Mouse (Mus musculus) liver, embryonic 14.5 days (tissue): Measurements from ENCODE around the gene Plcd1. TPM values are rescaled to one million over a fixed set of nuclear protein-coding genes. Genes with fewer than 3 reads are reported as not detected.

Source experiments
- ATAC-seq: fragments of 200-750 bp; cut with Nextera tagmentation; 2 replicates; pipeline ENCODE4 v1.8.0; 2017; ENCODE audit warnings: moderate number of reproducible peaks, mild to moderate bottlenecking, moderate library complexity; ENCODE audit not compliant: insufficient read depth
- DNase-seq, 3 experiments: peaks; one replicate each; pipeline ENCODE4 v3.0.0-alpha.2; 2012 to 2013; ENCODE audit warnings: low read depth in 3 of 3, low spot score in 3 of 3
- H3K27ac ChIP-seq: fragments of 300-500 bp; sonication (generic); 2 replicates; pipeline ENCODE4 v1.5.1; 2014; ENCODE audit warnings: moderate library complexity, mild to moderate bottlenecking, control low read depth, inconsistent platforms
- H3K27me3 ChIP-seq: fragments of 300-500 bp; sonication (generic); 2 replicates; pipeline ENCODE4 v1.6.1; 2014; ENCODE audit warnings: mild to moderate bottlenecking, low read length, moderate library complexity; ENCODE audit not compliant: control insufficient read depth, insufficient read depth
- H3K36me3 ChIP-seq: fragments of 300-500 bp; sonication (generic); replicated peaks from 2 replicates; pipeline ENCODE4 v1.6.1; 2014; ENCODE audit warnings: low read depth; ENCODE audit not compliant: control insufficient read depth, insufficient read depth
- H3K4me1 ChIP-seq, 2 experiments: fragments of 200-500 bp in 1 of 2; fragments of 300-500 bp in 1 of 2; sonication (generic) in 1 of 2; replicated peaks; 2 replicates each; pipeline ENCODE4 v1.6.1; 2012 to 2014; ENCODE audit warnings: antibody characterized with exemption in 1 of 2, inconsistent platforms in 1 of 2, low read length in 1 of 2; ENCODE audit not compliant: control insufficient read depth in 2 of 2, insufficient read depth in 2 of 2
- H3K4me2 ChIP-seq: fragments of 300-500 bp; sonication (generic); 2 replicates; pipeline ENCODE4 v1.6.1; 2014; ENCODE audit warnings: low read depth, mild to moderate bottlenecking, control low read depth, moderate library complexity
- H3K4me3 ChIP-seq, 2 experiments: fragments of 200-500 bp in 1 of 2; fragments of 300-500 bp in 1 of 2; sonication (generic) in 1 of 2; 2 replicates each; pipeline ENCODE4 v1.5.1; 2012 to 2014; ENCODE audit warnings: low read depth in 2 of 2, low read length in 2 of 2, mild to moderate bottlenecking in 2 of 2, control low read depth in 1 of 2, inconsistent platforms in 1 of 2, moderate library complexity in 1 of 2; ENCODE audit not compliant: insufficient read depth in 1 of 2
- H3K9ac ChIP-seq: fragments of 300-500 bp; sonication (generic); replicated peaks from 2 replicates; pipeline ENCODE4 v1.6.1; 2014; ENCODE audit warnings: mild to moderate bottlenecking, control low read depth, moderate library complexity
- H3K9me3 ChIP-seq: fragments of 300-500 bp; sonication (generic); 2 replicates; pipeline ENCODE4 v1.6.1; 2016; ENCODE audit warnings: low read length, mixed read lengths; ENCODE audit not compliant: control insufficient read depth
- CTCF ChIP-seq: IDR thresholded peaks from 2 replicates; pipeline ENCODE4 v1.5.1; 2016; ENCODE audit warnings: antibody characterized with exemption, low read depth, control low read depth
- EP300 ChIP-seq: IDR thresholded peaks from 2 replicates; pipeline ENCODE4 v1.6.1; 2016; ENCODE audit warnings: antibody characterized with exemption, low read depth
- WGBS: fragments of 180-500 bp; shearing (Covaris S2); extraction: QIAGEN DNeasy Blood & Tissue Kit; methylation state at CpG from one replicate; pipeline ENCODE4 v1.1.7; 2014; ENCODE audit not compliant: insufficient replicate concordance; 5-methylcytosine and 5-hydroxymethylcytosine counted together
- polyA plus RNA-seq, 2 experiments: library from polyadenylated mRNA; depleted of rRNA in 1 of 2; stranded (reverse) in 1 of 2; unstranded in 1 of 2; fragments of >200 nt; fragmentation: Nextera tagmentation in 1 of 2; extraction: Ambion mirVana in 1 of 2; gene quantifications; 2 replicates each; pipeline versions ENCODE4 v1.2.1 to v1.2.3; 2012 to 2014

Gene Plcd1
- polyA plus RNA-seq, 2 experiments = 0.95 to 1.1 TPM

DNA sequence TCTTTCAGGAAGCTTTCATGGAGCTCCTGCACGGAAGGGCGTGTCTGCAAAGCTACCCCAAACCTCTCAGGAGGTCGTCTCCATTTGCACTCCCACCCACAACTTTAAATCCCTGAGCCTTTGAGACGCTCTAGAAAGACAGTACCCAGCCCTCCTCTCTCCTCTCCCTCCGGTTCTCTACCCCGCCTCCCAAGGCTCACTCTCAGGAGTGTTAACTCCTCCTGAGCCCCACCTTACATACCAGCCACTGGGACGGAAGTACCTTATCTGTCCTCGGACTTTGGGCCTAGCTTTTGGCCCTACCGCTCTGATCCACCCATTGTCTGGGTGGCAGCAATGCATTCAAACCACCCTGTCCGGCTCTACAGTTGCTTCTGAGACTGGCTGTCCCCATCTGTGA, 9.3 kb downstream of the Plcd1 start:
- no peak for TF ChIP-seq CTCF
- no peak for TF ChIP-seq EP300
- no peak overlapping the region for H3K4me3 ChIP-seq
- H3K36me3 ChIP-seq = no peaks in the 10 kb centered on the region
- no peaks in the 10 kb centered on the region for H3K27me3 ChIP-seq
- H3K4me1 ChIP-seq = peaks cover 0 to 8% of the 10 kb centered on the region in 2 experiments; a peak in 1 of 4 replicates
- H3K9me3 ChIP-seq = no peaks in the 10 kb centered on the region
- DNase-seq (no peak), ATAC-seq (no peak)
- H3K9ac ChIP-seq = no peak overlapping the region
- WGBS = 51% methylated on average over 10 of the region's 10 CpGs
- H3K4me2 ChIP-seq = no peak overlapping the region
- no peak overlapping the region for H3K27ac ChIP-seq

DNA sequence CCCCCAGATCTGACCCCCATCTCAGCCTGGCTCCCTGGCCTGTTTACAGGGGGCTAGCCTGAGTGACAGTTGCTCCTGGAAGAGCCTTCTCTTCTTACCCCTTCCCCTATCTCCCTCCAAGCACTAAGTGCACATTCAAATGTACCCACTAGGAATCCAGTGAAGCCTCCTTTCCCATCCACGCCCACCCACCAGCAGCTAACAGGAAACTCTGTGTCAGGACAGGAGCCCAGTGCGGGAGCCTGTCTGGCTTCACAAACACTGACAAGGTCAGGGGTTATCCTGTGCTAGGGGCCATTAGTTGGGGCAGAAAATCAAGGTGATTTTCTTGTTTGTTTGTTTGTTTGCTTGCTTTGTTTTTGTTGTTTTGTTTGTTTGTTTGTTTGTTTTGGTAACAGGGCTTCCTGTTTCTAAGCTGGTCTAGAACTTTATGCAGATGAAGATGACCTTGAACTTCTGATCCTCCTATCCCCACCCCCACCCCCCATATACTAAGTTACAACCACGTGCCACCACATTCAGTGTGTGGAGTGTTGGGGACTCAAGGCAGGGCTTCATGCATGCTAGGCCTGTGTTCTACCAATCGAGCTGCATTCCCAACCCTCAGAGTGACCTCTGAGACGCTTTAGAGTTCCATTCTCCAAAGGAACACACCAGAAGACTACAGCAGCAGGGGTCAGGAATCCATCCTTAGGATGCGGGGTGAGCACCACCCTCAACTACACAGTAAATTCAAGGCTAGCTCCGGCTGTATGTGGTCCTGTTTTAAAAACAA, 10.5 kb downstream of the Plcd1 start:
- ATAC-seq = no peak
- no peaks in the 10 kb centered on the region for H3K27me3 ChIP-seq
- TF ChIP-seq EP300 (no peak), CTCF (no peak)
- 51% methylated on average over 7 of the region's 7 CpGs for WGBS
- H3K27ac ChIP-seq = no peak overlapping the region
- no peaks in the 10 kb centered on the region for H3K9me3 ChIP-seq
- DNase-seq = no peak
- H3K36me3 ChIP-seq = no peaks in the 10 kb centered on the region
- H3K9ac ChIP-seq = no peak overlapping the region
- peaks cover 0 to 6% of the 10 kb centered on the region in 2 experiments; a peak in 1 of 4 replicates for H3K4me1 ChIP-seq
- no peak overlapping the region for H3K4me3 ChIP-seq
- H3K4me2 ChIP-seq = no peak overlapping the region

GRCm38 (mm10) chr9:119082039-119082438, 11.3 kb downstream of the Plcd1 start:
- ATAC-seq (no peak), DNase-seq (no peak)
- Histone ChIP-seq H3K9me3 (no peaks in the 10 kb centered on the region), H3K27ac (no peak overlapping the region), H3K36me3 (no peaks in the 10 kb centered on the region), H3K9ac (no peak overlapping the region), H3K4me2 (no peak overlapping the region), H3K4me1 (no peaks in the 10 kb centered on the region), H3K4me3 (no peak overlapping the region), H3K27me3 (no peaks in the 10 kb centered on the region)
- no peak for TF ChIP-seq EP300
- TF ChIP-seq CTCF = no peak
- 42% methylated on average over 8 of the region's 8 CpGs for WGBS

DNA sequence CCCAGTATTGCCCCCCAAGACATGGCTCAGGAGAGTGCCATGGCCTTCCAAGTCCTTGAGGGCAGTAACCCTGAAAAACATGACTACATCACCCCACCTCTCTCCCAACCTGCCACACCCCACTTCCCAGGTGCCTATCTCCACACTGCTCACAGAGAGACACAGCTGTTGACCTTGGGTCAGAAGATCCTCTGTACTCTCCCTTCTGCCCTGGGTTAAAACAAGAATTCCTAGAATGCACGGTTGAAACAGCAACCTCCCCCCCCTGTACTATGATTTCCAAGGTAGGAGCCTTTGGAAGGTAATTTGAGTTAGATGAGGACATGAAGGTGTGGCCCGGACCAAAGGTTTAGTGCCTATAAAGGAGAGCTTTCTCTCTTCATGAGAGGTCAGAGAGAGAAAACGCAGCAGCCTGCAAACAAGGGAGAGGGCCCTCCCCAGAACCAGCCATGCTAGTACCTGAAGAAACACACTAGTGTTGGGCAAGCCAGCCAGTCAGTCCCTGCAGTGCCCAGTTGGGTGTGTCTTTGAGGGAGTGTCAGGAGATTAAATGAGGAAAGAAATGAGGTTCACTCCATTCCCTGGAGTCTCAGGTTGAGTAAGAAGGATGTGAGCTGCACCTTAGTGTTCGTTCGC, 13.1 kb downstream of the Plcd1 start:
- Histone ChIP-seq H3K36me3 (no peaks in the 10 kb centered on the region), H3K4me1 (no peaks in the 10 kb centered on the region), H3K9ac (no peak overlapping the region), H3K27ac (no peak overlapping the region), H3K27me3 (no peaks in the 10 kb centered on the region), H3K4me3 (no peak overlapping the region), H3K9me3 (no peaks in the 10 kb centered on the region), H3K4me2 (no peak overlapping the region)
- ATAC-seq (no peak), DNase-seq (no peak)
- TF ChIP-seq EP300 = no peak
- no peak for TF ChIP-seq CTCF
- 67% methylated on average over 5 of the region's 5 CpGs for WGBS

DNA sequence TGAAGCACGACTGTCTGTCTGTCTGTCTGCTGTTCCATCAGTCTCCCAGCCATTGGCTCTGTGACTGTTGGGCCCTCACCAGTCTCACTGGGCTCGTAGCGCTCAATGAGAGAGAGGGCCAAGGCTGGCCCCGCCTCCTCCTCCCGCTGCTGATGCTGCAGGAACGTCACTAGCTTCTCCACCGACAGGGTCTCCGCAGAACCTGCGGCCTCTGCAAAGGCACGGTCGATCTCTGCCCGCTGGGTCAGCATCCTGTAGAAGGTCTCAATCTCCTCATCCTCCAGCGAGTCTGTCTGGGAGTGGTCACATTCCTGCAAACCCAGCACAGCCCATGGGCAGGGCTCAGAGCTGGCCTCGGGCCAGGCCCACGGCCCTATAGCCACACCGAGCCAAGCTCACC, 17.6 kb downstream of the Plcd1 start:
- 57% methylated on average over 16 of the region's 16 CpGs for WGBS
- H3K4me1 ChIP-seq = no peaks in the 10 kb centered on the region
- H3K9ac ChIP-seq = no peak overlapping the region
- DNase-seq = no peak
- no peak overlapping the region for H3K4me2 ChIP-seq
- no peaks in the 10 kb centered on the region for H3K27me3 ChIP-seq
- H3K4me3 ChIP-seq = no peak overlapping the region
- no peak overlapping the region for H3K27ac ChIP-seq
- no peaks in the 10 kb centered on the region for H3K36me3 ChIP-seq
- H3K9me3 ChIP-seq = no peaks in the 10 kb centered on the region
- ATAC-seq = peak; percentile 22; the same call in 1 of the 2 replicates
- TF ChIP-seq EP300 (no peak), CTCF (no peak)
